Mouse (Mus musculus) bone marrow macrophage, adult 2 months (primary cell): ENCODE data around the gene Bpi. TPM values are rescaled to one million over a fixed set of nuclear protein-coding genes. Genes with fewer than 3 reads are reported as not detected.

ENCODE experiments used
- H3K27ac ChIP-seq: 2 replicates; pipeline ENCODE4 v1.5.1; 2012; ENCODE audit warnings: low read depth, low read length; ENCODE audit not compliant: insufficient read depth
- H3K4me1 ChIP-seq: 2 replicates; pipeline ENCODE4 v1.6.1; 2012; ENCODE audit warnings: low read length; ENCODE audit not compliant: control insufficient read depth, insufficient read depth
- H3K4me3 ChIP-seq: 2 replicates; pipeline ENCODE4 v1.5.1; 2012; ENCODE audit warnings: mild to moderate bottlenecking, low read length, moderate library complexity; ENCODE audit not compliant: insufficient read depth
- CTCF ChIP-seq: IDR thresholded peaks from 2 replicates; pipeline ENCODE4 v1.5.1; 2012; ENCODE audit warnings: low read depth, mild to moderate bottlenecking, low read length, moderate library complexity
- POLR2A ChIP-seq: IDR thresholded peaks from 2 replicates; pipeline ENCODE4 v1.6.1; 2012; ENCODE audit warnings: mild to moderate bottlenecking, low read depth, low read length, borderline replicate concordance
- polyA plus RNA-seq: library from polyadenylated mRNA; stranded (reverse); fragments of >200 nt; gene quantifications from 2 replicates; pipeline ENCODE4 v1.2.4, GENCODE M21; 2012; ENCODE audit not compliant: missing spikeins, insufficient read depth, insufficient read length

Bpi gene
- polyA plus RNA-seq, 1 experiment: not detected

- Histone ChIP-seq H3K27ac (no peak overlapping the region), H3K4me1 (no peaks in the 10 kb centered on the region), H3K4me3 (no peak overlapping the region)
- TF ChIP-seq POLR2A: no peak
- no peak for TF ChIP-seq CTCF
Observed at GRCm38 (mm10) chr2:158283771-158284170, 25.9 kb downstream of the Bpi start.

- no peaks in the 10 kb centered on the region for H3K4me1 ChIP-seq
- TF ChIP-seq CTCF: peak; percentile 67
- no peak for TF ChIP-seq POLR2A
- H3K27ac ChIP-seq: no peak overlapping the region
- no peak overlapping the region for H3K4me3 ChIP-seq
Observed at GRCm38 (mm10) chr2:158284571-158284970, 26.7 kb downstream of the Bpi start.

- TF ChIP-seq POLR2A (no peak), CTCF (no peak)
- Histone ChIP-seq H3K4me1 (no peaks in the 10 kb centered on the region), H3K4me3 (no peak overlapping the region), H3K27ac (no peak overlapping the region)
Observed at GRCm38 (mm10) chr2:158285655-158286054, 27.8 kb downstream of the Bpi start.

GRCm38 (mm10) chr2:158295700-158296099 lies 37.8 kb downstream of the Bpi start:
- Histone ChIP-seq H3K27ac (no peak overlapping the region), H3K4me1 (no peaks in the 10 kb centered on the region), H3K4me3 (no peak overlapping the region)
- TF ChIP-seq POLR2A: no peak
- no peak for TF ChIP-seq CTCF

GRCm38 (mm10) chr2:158299203-158299602 lies 41.3 kb downstream of the Bpi start:
- H3K4me3 ChIP-seq: no peak overlapping the region
- no peak for TF ChIP-seq POLR2A
- no peak for TF ChIP-seq CTCF
- H3K27ac ChIP-seq: no peak overlapping the region
- no peaks in the 10 kb centered on the region for H3K4me1 ChIP-seq

GRCm38 (mm10) chr2:158299731-158300130 lies 41.8 kb downstream of the Bpi start:
- Histone ChIP-seq H3K27ac (no peak overlapping the region), H3K4me3 (no peak overlapping the region), H3K4me1 (no peaks in the 10 kb centered on the region)
- no peak for TF ChIP-seq POLR2A
- no peak for TF ChIP-seq CTCF

- Histone ChIP-seq H3K27ac (no peak overlapping the region), H3K4me1 (peaks cover 16% of the 10 kb centered on the region), H3K4me3 (no peak overlapping the region)
- TF ChIP-seq POLR2A: no peak
- TF ChIP-seq CTCF: no peak
Observed at GRCm38 (mm10) chr2:158302807-158303206, 44.9 kb downstream of the Bpi start.

- TF ChIP-seq CTCF: no peak
- no peak for TF ChIP-seq POLR2A
- Histone ChIP-seq H3K27ac (peak within 1 kb of the TSS; percentile 23; the same call in 1 of the 2 replicates), H3K4me1 (peaks cover 24% of the 10 kb centered on the region), H3K4me3 (no peak within 1 kb of the TSS; the same call in 1 of the 2 replicates)
Observed at GRCm38 (mm10) chr2:158305948-158306695, 48.2 kb downstream of the Bpi start, which contains the start of gene Lbp. Gene Lbp, plus strand, starts transcription at chr2:158306493.

- Histone ChIP-seq H3K4me3 (no peak overlapping the region; the same call in 1 of the 2 replicates), H3K27ac (0 out of 2 replicates have a peak overlapping the region, but pooled peaks have one; percentile 12), H3K4me1 (peaks cover 24% of the 10 kb centered on the region)
- TF ChIP-seq POLR2A (no peak), CTCF (no peak)
Observed at GRCm38 (mm10) chr2:158306696-158307049, 48.8 kb downstream of the Bpi start.

GRCm38 (mm10) chr2:158308276-158308675 lies 50.4 kb downstream of the Bpi start:
- Histone ChIP-seq H3K4me1 (peaks cover 30% of the 10 kb centered on the region), H3K27ac (no peak overlapping the region), H3K4me3 (no peak overlapping the region)
- no peak for TF ChIP-seq CTCF
- TF ChIP-seq POLR2A: no peak

GRCm38 (mm10) chr2:158313089-158313488 lies 55.2 kb downstream of the Bpi start:
- H3K4me1 ChIP-seq: peaks cover 17% of the 10 kb centered on the region
- H3K4me3 ChIP-seq: no peak overlapping the region
- TF ChIP-seq POLR2A: no peak
- no peak for TF ChIP-seq CTCF
- H3K27ac ChIP-seq: no peak overlapping the region
